Mouse (Mus musculus) effector memory CD4-positive, alpha-beta T cell, adult 5 months (primary cell): Measurements from ENCODE around the gene BC053393. TPM values are rescaled to one million over a fixed set of nuclear protein-coding genes. Genes with fewer than 3 reads are reported as not detected.

ENCODE experiments used
- polyA plus RNA-seq: library from polyadenylated mRNA; unstranded; fragments of 100-300 nt; shearing (Covaris generic); gene quantifications from one replicate; pipeline ENCODE4 v1.2.1, GENCODE M21; 2017

The BC053393 gene
- polyA plus RNA-seq = not detected

GRCm38 (mm10) chr11:46571327-46571726 lies at the start of gene BC053393:
Gene BC053393 (plus strand): TSS chr11:46571536.

GRCm38 (mm10) chr11:46523912-46524311 lies 47.4 kb upstream of the BC053393 start, which contains the start of gene Gm12169:
Gene Gm12169 (plus strand): TSS chr11:46524212.

GRCm38 (mm10) chr11:46629211-46629795 lies 58.0 kb downstream of the BC053393 start, which contains the start of gene Dppa1:
Gene Dppa1 (minus strand): TSS chr11:46629261.

Other genes starting within 250 kb of the BC053393 start
- 1,045 TPM for gene Itk, start 182.0 kb upstream of the BC053393 start, polyA plus RNA-seq
- gene Fam71b, start 175.0 kb upstream of the BC053393 start, polyA plus RNA-seq = 13.5 TPM
- gene Med7, start 134.6 kb upstream of the BC053393 start, polyA plus RNA-seq = 37.3 TPM
- 1.4 TPM for gene Havcr2, start 116.6 kb upstream of the BC053393 start, polyA plus RNA-seq
- gene Gm12169, start 47.3 kb upstream of the BC053393 start, polyA plus RNA-seq = not detected
- gene Dppa1, start 57.7 kb downstream of the BC053393 start, polyA plus RNA-seq = not detected
- not detected for gene Timd2, start 135.5 kb downstream of the BC053393 start, polyA plus RNA-seq
- gene Havcr1, start 163.5 kb downstream of the BC053393 start, polyA plus RNA-seq = not detected
- not detected for gene Timd4, start 239.3 kb downstream of the BC053393 start, polyA plus RNA-seq